Mouse (Mus musculus): ENCODE measurements around the gene Fmo5.

DNA sequence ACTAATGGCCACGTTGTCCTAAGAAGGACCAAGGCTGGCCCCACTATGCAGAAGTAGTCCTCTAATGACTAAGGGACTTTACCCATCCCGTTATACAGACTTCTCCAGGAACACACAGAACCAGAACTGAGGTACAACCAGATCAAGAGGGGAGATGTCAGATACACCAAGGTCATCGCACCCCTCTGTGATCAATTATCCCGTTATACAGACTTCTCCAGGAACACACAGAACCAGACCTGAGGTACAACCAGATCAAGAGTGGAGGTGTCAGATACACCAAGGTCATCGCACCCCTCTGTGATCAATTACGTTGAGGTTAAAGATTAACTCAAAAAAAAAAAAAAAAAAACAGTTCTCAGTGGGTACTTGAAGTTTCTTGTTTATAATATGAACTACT, 17.6 kb upstream of the Fmo5 start:
- TF ChIP-seq CTCF (IDR thresholded peaks at IDR 0.05; ENCODE audit: control insufficient read depth, insufficient read depth, insufficient read length) (no peak), USF1 (IDR thresholded peaks at IDR 0.05; ENCODE audit: low read depth) (no peak), CEBPB (IDR thresholded peaks at IDR 0.05; ENCODE audit: low read depth) (no peak), MYOG (IDR thresholded peaks at IDR 0.05; ENCODE audit: control insufficient read depth, extremely low read depth, insufficient read length) (no peak), MAX (IDR thresholded peaks at IDR 0.05) (no peak), FOSL1 (IDR thresholded peaks at IDR 0.05; ENCODE audit: insufficient read depth, low read length, poor library complexity, severe bottlenecking) (no peak)
